Mouse (Mus musculus) left cerebral cortex, postnatal 36 days (tissue): Measurements from ENCODE around the gene Fat3. TPM values are rescaled to one million over a fixed set of nuclear protein-coding genes. Genes with fewer than 3 reads are reported as not detected.

ENCODE experiments used
- DNase-seq, 2 experiments: peaks; one replicate each; pipeline ENCODE4 v3.0.0; 2021 to 2022; ENCODE audit warnings: low spot score in 2 of 2, mixed read lengths in 1 of 2
- intact Hi-C: fragments of 180-260 bp; cut with DNase I; formaldehyde crosslinking; loops from one replicate; pipeline ENCODE4 v1.15.1; 2025
- total RNA-seq, 2 experiments: library from RNA; stranded (reverse); gene quantifications; 2 replicates each; pipeline ENCODE4 v1.2.3; 2021

Fat3 gene
- total RNA-seq, 2 experiments from 2014 or later = 73.1 to 78.6 TPM

- intact Hi-C loops = no loop called here
- no peak for DNase-seq
Measured at GRCm38 (mm10) chr9:16186461-16186860, 314.6 kb downstream of the Fat3 start.

DNA sequence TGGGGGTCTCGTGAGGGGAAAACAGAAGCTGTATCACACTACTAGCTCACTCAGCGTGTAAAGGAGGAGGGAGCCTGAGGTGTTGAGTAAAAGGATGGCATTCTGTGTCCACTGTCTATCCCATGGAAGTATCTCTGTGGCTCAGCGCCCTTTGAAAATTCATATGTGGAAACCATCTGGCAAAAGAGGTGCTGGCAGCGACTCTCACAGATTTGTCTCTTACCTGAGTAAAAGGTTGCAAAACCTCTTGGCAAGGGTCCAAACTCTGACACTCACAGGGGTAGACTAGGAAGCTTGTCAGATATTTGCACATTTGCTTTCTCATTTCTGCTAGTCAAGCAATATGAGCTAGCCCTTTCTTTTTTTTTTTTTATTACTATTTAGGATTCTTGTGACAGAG lies 331.8 kb downstream of the Fat3 start:
- DNase-seq = no peak
- intact Hi-C loops = no loop called here

- no peak for DNase-seq
- intact Hi-C loops = no loop called here
Measured at GRCm38 (mm10) chr9:16168051-16168450, 333.0 kb downstream of the Fat3 start.

DNA sequence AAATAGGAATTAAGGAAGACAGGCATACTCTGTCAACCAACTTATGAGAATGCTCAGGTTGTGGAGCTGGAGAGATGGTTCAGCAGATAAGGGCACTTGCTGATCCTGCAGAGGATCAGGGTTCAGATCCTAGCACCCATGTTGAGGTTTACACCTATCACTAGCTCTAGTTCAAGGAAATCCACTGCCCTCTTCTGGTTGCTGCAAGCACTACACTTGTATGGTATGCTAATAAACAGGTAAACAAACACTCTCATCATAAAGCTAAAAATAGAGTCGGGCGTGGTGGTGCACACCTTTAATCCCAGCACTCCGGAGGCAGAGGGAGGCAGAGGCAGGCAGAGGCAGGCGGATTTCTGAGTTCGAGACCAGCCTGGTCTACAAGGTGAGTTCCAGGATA lies 341.7 kb downstream of the Fat3 start:
- intact Hi-C loops = no loop called here
- no peak for DNase-seq

DNA sequence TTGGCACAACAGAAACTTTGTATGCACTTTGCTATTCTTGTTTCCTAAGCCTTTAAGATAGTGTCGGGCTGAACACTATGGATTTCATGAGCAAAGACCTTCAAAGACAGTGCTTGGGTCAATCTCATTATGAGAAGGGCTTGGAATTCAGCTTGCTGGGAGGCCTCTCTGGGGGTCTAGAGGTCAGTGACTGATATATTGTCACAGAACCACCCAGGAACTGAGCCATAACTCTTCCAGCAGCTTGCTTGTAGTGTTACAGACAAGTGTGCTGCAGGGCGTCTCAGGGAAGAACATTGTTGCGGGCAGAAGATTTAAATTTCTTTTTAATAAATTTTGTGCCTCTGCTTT lies 347.5 kb downstream of the Fat3 start:
- intact Hi-C loops = no loop called here
- DNase-seq = no peak

GRCm38 (mm10) chr9:16152756-16153579 lies 348.1 kb downstream of the Fat3 start:
- no peak for DNase-seq
- intact Hi-C loops = no loop called here

DNA sequence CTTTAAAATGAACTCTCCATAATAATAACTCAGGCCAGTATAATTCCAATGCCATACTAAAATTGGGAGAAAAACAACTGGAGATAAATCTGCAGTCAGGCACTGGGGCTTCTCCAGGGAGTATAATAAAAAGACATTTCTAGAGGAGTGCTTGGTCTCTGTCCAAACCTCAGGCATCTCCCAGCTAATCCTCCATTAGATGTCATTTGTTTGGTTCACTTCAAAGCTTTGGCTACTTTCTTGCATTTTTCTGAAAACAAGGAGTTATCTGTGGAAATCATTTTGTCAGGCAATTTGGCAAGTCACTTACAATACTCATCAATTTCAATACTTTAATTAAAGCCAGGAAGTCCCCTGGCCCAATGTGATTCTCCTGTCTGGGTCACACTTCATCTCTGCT lies 351.0 kb downstream of the Fat3 start:
- intact Hi-C loops = no loop called here
- no peak for DNase-seq

DNA sequence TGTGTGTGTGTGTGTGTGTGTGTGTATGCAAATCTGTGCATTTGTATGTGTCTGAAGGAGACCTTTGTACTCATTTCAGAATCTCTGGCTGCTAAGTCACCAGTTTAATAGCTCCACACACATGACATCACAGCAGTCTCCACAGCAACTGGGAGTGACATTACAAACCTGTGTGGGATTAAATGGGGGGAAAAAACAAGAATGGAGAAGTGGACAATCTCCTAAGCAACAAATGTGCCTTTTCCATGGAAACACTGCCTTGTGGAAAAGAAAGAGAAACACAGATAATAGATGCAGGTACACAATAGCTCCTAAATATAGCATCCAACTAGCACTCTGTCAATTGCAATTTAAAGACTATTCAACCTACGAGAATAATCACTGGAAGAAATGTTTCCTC lies 353.4 kb downstream of the Fat3 start:
- intact Hi-C loops = no loop called here

GRCm38 (mm10) chr9:16144684-16145083 lies 356.4 kb downstream of the Fat3 start:
- intact Hi-C loops = no loop called here
- no peak for DNase-seq

More for the DNA sequence above, 353.4 kb downstream of the Fat3 start:
- no peak for DNase-seq

- intact Hi-C loops = no loop called here
- no peak for DNase-seq
Measured at GRCm38 (mm10) chr9:16139300-16139699, 361.8 kb downstream of the Fat3 start.

DNA sequence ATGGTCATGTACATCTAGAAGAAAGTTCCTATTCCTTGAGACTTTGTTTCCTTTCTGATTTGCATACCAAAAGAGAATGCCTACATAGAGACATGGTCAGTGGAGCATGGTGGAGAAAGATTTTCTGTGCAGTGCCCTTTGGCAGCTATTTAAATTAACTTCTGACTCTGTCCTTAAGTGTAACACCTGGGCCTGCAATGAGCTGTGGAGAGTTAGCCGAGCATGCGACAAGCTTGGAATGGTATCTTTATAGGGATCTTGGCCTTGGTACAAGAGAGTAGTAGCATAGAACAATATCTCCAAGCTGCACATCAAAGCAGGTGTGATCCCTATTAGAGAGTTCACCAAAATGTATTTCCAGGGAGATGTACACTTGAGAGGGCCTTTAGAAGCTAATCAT lies 368.0 kb downstream of the Fat3 start:
- no peak for DNase-seq
- intact Hi-C loops = no loop called here

DNA sequence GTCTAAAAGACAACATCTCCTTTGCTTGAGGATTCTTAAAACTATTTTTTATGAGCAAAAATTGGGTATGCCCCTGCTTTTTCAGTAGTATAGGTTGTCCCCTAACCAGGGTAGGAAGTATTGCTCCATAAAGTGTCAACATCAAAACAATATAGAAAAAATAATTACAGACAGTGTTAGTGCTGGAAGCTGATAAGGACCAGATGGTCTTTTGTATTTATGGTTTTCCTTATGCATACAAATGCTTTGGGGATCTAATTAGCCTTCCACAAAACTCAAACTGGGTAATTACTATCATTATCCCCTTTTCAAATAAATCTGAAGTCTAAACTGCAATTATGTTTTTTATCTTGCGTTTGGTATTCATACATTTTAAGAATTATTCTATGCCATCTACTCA lies 368.5 kb downstream of the Fat3 start:
- intact Hi-C loops = no loop called here
- DNase-seq = no peak

DNA sequence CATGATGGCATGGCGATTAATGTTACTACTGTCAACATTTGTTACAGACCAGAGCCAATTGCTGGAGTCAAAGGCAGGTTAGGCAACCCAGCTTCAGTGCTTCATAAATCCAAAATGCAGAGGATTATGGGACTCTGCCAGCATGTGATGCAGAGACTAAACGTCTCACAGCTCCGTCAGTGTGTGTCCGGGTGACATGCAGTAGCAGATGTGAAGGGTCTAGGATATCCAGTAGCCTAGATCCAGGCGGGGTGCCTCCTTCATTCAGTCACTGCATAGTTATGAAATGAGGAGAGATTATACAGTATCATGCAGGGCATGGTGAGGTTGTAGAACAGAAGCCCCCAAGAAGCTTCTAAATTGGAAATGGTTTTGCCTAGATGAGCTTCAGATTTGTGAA lies 379.3 kb downstream of the Fat3 start:
- intact Hi-C loops = no loop called here
- DNase-seq = no peak

GRCm38 (mm10) chr9:16114821-16115485 lies 386.1 kb downstream of the Fat3 start:
- DNase-seq = no peak
- intact Hi-C loops = loop anchor here (5.0 to 10.0 kb wide), 4 partner anchors 88 to 390 kb away; partner anchors contain the start of gene Fat3

DNA sequence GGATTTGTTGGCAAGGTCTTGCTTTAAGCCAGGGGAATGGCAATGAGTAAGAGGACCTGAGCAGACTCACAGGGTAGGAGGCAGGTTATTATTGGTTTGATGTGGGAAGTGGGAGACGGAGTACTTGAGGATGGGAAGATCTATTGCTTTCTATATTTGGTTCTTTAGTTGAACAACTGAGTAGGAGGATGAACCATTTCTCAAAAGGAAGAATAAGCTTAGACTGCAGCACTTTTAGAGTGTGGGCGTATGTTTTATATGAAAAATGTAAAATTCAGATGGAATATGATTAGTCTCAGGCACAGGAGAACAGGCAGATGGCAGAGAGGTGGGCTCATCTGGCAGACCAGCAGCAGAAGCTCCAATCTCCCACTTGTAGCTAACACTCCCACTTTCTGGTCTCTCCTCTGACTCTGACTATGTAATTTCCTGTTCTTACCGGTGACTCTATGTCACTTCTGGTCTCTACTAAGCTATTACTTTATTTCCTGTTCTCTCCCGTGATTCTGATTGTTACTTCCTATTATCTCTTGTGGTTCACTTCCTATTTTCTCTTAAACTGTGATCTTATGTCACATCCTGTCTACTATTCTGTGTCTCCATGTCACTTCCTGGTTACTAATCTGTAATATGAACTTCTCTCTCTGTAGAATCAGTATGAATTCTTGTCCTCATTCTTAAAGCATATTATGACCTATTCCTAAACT lies 387.0 kb downstream of the Fat3 start:
- intact Hi-C loops = loop anchor here (5.0 to 10.0 kb wide), 4 partner anchors 87 to 391 kb away; partner anchors contain the start of gene Fat3
- peak; percentile 75 to 84 for DNase-seq

GRCm38 (mm10) chr9:16107900-16108299 lies 393.2 kb downstream of the Fat3 start:
- no peak for DNase-seq
- intact Hi-C loops = no loop called here

DNA sequence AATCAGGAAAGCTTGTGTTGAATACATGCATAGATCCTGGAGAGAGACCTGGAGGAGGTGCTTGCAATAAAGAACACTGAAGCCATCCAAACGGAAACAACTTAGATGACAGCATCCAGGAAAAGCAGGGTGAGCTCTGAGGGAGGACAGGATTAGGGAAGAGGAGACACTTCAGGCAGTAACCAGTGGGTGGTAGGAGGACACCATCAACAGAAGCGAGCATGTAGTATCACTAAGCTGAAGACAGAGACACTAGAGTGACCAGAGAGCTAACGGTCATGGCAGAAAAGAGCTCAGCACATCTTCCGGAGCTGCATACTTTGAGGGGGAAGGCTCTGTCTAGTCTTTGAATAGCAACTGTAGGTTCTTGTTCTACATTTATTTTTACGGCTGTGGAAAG lies 393.7 kb downstream of the Fat3 start:
- no peak for DNase-seq
- intact Hi-C loops = no loop called here

DNA sequence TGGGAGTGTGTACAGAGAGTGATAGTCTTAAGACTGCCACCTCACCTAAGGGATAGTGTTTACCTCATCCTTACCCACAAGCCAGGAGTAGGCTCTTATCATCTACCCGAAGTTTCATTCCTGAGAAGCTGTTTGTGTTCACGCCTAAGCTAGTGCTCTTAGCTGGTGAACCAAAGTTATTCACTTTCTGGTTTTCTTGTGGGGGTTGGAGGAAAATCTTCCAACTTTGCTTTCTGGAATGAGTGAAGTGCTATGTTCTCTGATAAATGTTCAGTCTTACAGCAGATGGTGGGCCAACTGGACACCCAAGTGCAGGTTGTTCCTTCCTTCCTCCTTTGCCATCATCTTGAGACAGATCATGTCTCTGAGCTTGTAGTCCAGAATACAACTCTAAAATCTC lies 402.5 kb downstream of the Fat3 start:
- intact Hi-C loops = no loop called here
- no peak for DNase-seq

DNA sequence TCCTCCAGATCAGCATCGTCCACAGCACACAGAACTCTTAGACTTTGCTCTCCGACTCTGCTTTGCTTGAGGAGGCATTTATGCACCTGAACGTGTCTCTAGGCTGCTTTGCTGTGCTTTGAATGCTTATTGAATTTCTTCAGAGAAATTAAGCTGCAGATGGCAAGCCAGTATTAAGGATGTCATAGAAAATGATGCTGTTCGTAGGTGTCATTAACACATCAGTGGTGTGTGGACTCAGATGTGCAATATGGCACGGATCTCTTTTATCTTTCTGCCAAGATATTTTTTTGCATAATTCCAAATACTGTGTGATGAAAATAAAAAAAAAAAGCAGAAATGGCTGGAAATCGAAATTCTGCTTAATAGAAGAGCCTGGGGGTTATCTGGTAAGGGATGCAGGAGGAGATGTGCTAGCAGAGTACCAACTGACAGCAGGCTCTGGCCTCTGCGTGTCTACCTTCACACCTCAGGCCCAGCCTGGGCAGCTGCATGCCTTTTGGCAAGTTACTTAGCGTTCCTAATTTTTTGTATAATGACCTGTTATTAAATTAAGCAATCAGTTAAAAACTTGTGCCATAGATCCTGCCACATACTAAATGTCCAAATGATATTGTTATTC lies 407.9 kb downstream of the Fat3 start:
- DNase-seq = no peak
- intact Hi-C loops = no loop called here
